Mouse (Mus musculus) limb, embryonic 11.5 days (tissue): ENCODE data around the gene Hist4h4. TPM values are rescaled to one million over a fixed set of nuclear protein-coding genes. Genes with fewer than 3 reads are reported as not detected.

Experiments
- ATAC-seq: fragments of 200-750 bp; cut with Nextera tagmentation; 2 replicates; pipeline ENCODE4 v1.8.0; 2017; ENCODE audit warnings: low read depth; ENCODE audit not compliant: insufficient number of reproducible peaks, low FRiP score, low TSS enrichment
- DNase-seq: peaks from one replicate; pipeline ENCODE4 v3.0.0-alpha.2; 2015; ENCODE audit warnings: low spot score
- H3K27ac ChIP-seq: fragments of 300-500 bp; sonication (generic); replicated peaks from 2 replicates; pipeline ENCODE4 v1.5.1; 2014; ENCODE audit warnings: low read depth, mild to moderate bottlenecking, low read length
- H3K27me3 ChIP-seq: fragments of 300-500 bp; sonication (generic); 2 replicates; pipeline ENCODE4 v1.6.1; 2014; ENCODE audit warnings: mild to moderate bottlenecking, low read length, mixed read lengths; ENCODE audit not compliant: control insufficient read depth, insufficient read depth
- H3K36me3 ChIP-seq: fragments of 300-500 bp; sonication (generic); 2 replicates; pipeline ENCODE4 v1.6.1; 2014; ENCODE audit warnings: mild to moderate bottlenecking, low read length, moderate library complexity, mixed read lengths; ENCODE audit not compliant: control insufficient read depth, insufficient read depth
- H3K4me1 ChIP-seq: fragments of 300-500 bp; sonication (generic); 2 replicates; pipeline ENCODE4 v1.6.1; 2014; ENCODE audit warnings: low read length, mixed read lengths; ENCODE audit not compliant: control insufficient read depth, insufficient read depth
- H3K4me2 ChIP-seq: fragments of 300-500 bp; sonication (generic); 2 replicates; pipeline ENCODE4 v1.6.1; 2014; ENCODE audit warnings: low read depth, mild to moderate bottlenecking, moderate library complexity; ENCODE audit not compliant: severe bottlenecking
- H3K4me3 ChIP-seq: fragments of 300-500 bp; sonication (generic); 2 replicates; pipeline ENCODE4 v1.5.1; 2014; ENCODE audit warnings: low read depth, low read length
- H3K9ac ChIP-seq: fragments of 300-500 bp; sonication (generic); 2 replicates; pipeline ENCODE4 v1.6.1; 2014; ENCODE audit warnings: mild to moderate bottlenecking, low read length
- H3K9me3 ChIP-seq: fragments of 300-500 bp; sonication (generic); 2 replicates; pipeline ENCODE4 v1.6.1; 2016; ENCODE audit warnings: low read length; ENCODE audit not compliant: control insufficient read depth
- WGBS: fragments of 180-500 bp; shearing (Covaris S2); extraction: QIAGEN DNeasy Blood & Tissue Kit; methylation state at CpG from one replicate; pipeline ENCODE4 v1.1.7; 2014; 5-methylcytosine and 5-hydroxymethylcytosine counted together
- polyA plus RNA-seq: library from polyadenylated mRNA; unstranded; fragments of >200 nt; fragmentation: Nextera tagmentation; extraction: Ambion mirVana; gene quantifications from 2 replicates; pipeline ENCODE4 v1.2.1, GENCODE M21; 2014

The Hist4h4 gene
- polyA plus RNA-seq, 1 experiment from 2014 or later = 0.96 TPM

DNA sequence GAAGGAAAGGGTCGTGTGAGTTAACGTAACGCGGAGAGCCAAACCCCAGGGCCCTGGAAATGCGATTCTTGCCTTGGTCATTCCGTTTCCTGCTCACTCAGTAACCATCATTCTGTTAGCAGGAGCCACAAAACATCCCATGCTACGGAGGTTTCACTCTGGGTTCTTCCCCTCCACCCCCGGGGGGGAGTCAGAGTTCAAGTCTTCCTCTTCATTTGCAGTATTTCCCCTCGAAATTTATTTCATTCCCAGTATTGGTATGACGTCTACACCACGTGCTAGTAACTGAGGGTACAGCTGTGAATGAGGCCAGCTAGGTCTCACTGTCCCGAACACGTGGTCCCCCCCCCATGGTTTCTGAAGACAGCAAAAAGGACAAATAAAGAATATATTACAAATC is 5.5 kb upstream of the Hist4h4 start:
- no peak for DNase-seq
- H3K4me3 ChIP-seq = peak overlapping the region; percentile 71; the same call in 1 of the 2 replicates

DNA sequence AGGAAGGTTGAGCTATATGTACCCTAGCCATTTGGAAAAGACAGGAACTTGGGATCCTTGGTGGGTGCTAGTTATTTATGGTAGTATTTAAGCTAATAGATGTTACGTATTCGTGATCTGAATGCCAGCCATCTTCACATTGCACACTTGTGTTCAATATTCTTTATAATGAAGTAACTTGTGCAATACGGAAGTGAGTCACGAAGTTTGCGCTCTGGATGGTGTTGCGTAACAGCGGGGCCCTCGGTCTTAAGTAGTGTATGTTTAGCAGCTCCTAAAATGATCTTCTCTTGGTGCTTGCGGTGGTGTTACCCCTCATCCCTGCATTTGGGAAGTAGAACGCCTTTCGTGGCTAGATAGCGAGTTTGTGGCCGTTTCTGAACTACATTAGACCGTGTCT is 4.9 kb upstream of the Hist4h4 start:
- Histone ChIP-seq H3K9me3 (no peaks in the 10 kb centered on the region), H3K4me1 (peaks cover 2% of the 10 kb centered on the region; the same call in 1 of the 2 replicates), H3K27ac (no peak overlapping the region), H3K4me3 (peak overlapping the region; percentile 71), H3K36me3 (peaks cover 10% of the 10 kb centered on the region), H3K4me2 (peak overlapping the region; percentile 90), H3K9ac (peak overlapping the region; percentile 55; the same call in 1 of the 2 replicates), H3K27me3 (no peaks in the 10 kb centered on the region)
- ATAC-seq = no peak
- WGBS = 38% methylated on average over 14 of the region's 14 CpGs
- DNase-seq = no peak

More for the DNA sequence above, 5.5 kb upstream of the Hist4h4 start:
- Histone ChIP-seq H3K36me3 (peaks cover 14% of the 10 kb centered on the region), H3K27ac (no peak overlapping the region), H3K27me3 (no peaks in the 10 kb centered on the region), H3K4me1 (peaks cover 2% of the 10 kb centered on the region; the same call in 1 of the 2 replicates), H3K9ac (no peak overlapping the region), H3K4me2 (peak overlapping the region; percentile 90; the same call in 1 of the 2 replicates), H3K9me3 (no peaks in the 10 kb centered on the region)
- 77% methylated on average over 13 of the region's 13 CpGs for WGBS
- ATAC-seq = no peak

- H3K9ac ChIP-seq = peak overlapping the region; percentile 55
- H3K27ac ChIP-seq = no peak overlapping the region
- WGBS = 1% methylated on average over 28 of the region's 28 CpGs
- 0 out of 2 replicates have a peak, but pooled peaks have one; percentile 0 for ATAC-seq
- H3K4me2 ChIP-seq = peak overlapping the region; percentile 90
- peak overlapping the region; percentile 71 for H3K4me3 ChIP-seq
- H3K9me3 ChIP-seq = no peaks in the 10 kb centered on the region
- no peaks in the 10 kb centered on the region for H3K27me3 ChIP-seq
- DNase-seq = peak; percentile 44
- H3K36me3 ChIP-seq = peaks cover 6% of the 10 kb centered on the region; the same call in 1 of the 2 replicates
- peaks cover 2% of the 10 kb centered on the region; the same call in 1 of the 2 replicates for H3K4me1 ChIP-seq
Measured at GRCm38 (mm10) chr6:136808631-136809046, 4.4 kb upstream of the Hist4h4 start.

DNA sequence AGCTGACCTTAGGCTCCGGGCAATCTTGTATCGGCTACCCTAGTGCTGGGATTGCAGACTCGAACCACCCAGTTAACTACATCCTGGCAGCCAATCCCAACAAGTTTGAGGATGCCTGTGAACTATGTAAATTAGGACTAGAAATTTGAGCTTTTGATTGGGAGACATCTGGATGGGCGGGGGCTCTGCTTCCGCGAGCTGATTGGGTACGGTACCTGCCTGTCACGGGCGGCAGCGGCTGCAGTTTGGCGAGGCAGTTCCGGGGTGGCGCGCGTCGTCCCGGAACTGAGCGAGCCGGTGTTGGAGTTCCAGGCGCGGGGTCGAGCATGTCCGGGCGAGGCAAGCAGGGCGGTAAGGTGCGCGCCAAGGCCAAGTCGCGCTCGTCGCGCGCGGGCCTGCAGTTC is 3.8 kb upstream of the Hist4h4 start, which contains the start of gene H2afj:
H2afj (plus strand) TSS at position 231 of the 404 bp plus-strand sequence.
- peak; percentile 77 for ATAC-seq
- H3K4me3 ChIP-seq = peak within 1 kb of the TSS; percentile 71
- WGBS = under 1% methylated on average over 34 of the region's 34 CpGs

DNA sequence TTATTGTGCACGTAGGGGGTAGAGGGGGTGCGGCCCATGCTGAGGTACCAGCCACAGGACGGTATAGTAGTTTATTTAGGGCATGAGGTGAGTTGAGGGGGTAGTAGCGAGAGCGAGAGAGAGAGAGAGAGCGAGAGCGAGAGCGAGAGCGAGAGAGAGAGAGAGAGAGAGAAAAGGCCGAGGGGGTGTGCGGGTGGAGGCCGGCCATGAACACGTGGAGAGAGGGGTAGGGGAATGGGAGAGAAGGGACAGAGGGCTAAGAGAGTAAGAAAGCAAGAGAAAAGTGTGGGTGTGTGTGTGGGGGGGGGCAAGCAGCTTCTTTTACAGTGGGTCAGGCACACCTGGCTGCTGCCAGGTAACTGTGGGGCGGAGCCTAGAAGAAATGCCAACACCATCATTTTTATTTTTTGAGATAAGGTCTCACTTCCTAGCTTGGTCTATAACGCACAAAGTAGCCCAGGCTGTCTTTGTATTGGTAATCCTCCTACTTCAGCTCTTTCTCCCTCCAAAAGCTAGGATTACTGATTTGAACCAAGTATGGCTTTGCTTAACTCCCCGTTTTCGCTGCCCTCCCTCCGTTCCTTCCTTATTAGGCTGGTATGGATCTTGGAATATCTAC is 3.3 kb upstream of the Hist4h4 start:
- peak; percentile 5; the same call in 1 of the 2 replicates for ATAC-seq
- peak overlapping the region; percentile 42 for H3K4me2 ChIP-seq
- WGBS = 34% methylated on average over 18 of the region's 18 CpGs
- H3K4me3 ChIP-seq = peak overlapping the region; percentile 71; the same call in 1 of the 2 replicates
- H3K9ac ChIP-seq = peak overlapping the region; percentile 45; the same call in 1 of the 2 replicates
- H3K36me3 ChIP-seq = peaks cover 2% of the 10 kb centered on the region; the same call in 1 of the 2 replicates
- DNase-seq = no peak
- no peaks in the 10 kb centered on the region for H3K27me3 ChIP-seq
- peaks cover 7% of the 10 kb centered on the region; the same call in 1 of the 2 replicates for H3K4me1 ChIP-seq
- H3K9me3 ChIP-seq = no peaks in the 10 kb centered on the region
- no peak overlapping the region for H3K27ac ChIP-seq

More for the DNA sequence above, 3.8 kb upstream of the Hist4h4 start, which contains the start of gene H2afj:
- H3K27ac ChIP-seq = 0 out of 2 replicates have a peak within 1 kb of the TSS, but pooled peaks have one; percentile 11
- no peaks in the 10 kb centered on the region for H3K9me3 ChIP-seq
- peak within 1 kb of the TSS; percentile 90 for H3K4me2 ChIP-seq
- peaks cover 3% of the 10 kb centered on the region; the same call in 1 of the 2 replicates for H3K36me3 ChIP-seq
- DNase-seq = peak; percentile 99
- peaks cover 6% of the 10 kb centered on the region; the same call in 1 of the 2 replicates for H3K4me1 ChIP-seq
- no peaks in the 10 kb centered on the region for H3K27me3 ChIP-seq
- H3K9ac ChIP-seq = peak within 1 kb of the TSS; percentile 55

DNA sequence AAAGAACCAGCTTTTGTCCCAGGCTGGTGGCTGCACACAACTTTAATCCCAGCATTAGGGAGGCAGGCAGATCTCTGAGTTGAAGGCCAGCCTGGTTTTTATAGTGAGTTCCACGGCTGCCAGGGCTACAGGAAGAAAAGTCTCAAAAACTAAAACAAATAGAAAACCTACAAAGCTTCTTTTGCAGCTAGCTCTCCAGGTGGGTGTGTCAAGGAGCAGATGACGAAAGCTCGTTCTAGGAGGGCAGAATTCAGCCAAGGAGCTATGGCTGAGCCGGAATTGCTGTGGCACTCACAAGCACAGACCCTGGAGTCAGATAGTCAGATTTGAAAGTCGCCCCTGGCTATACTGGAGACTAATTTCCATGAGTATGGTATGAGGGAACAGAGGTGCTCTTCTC is 2.6 kb upstream of the Hist4h4 start:
- Histone ChIP-seq H3K4me2 (no peak overlapping the region), H3K4me1 (peaks cover 7% of the 10 kb centered on the region; the same call in 1 of the 2 replicates), H3K36me3 (no peaks in the 10 kb centered on the region), H3K9me3 (no peaks in the 10 kb centered on the region), H3K27me3 (no peaks in the 10 kb centered on the region), H3K4me3 (no peak overlapping the region), H3K9ac (no peak overlapping the region), H3K27ac (no peak overlapping the region)
- 67% methylated on average over 5 of the region's 5 CpGs for WGBS
- ATAC-seq = no peak
- no peak for DNase-seq

GRCm38 (mm10) chr6:136805409-136805775 is 1.2 kb upstream of the Hist4h4 start:
- H3K36me3 ChIP-seq = no peaks in the 10 kb centered on the region
- DNase-seq (no peak), ATAC-seq (no peak)
- H3K4me2 ChIP-seq = no peak overlapping the region
- no peak overlapping the region for H3K9ac ChIP-seq
- no peak overlapping the region for H3K4me3 ChIP-seq
- WGBS = 88% methylated on average over 1 of the region's 1 CpGs
- no peaks in the 10 kb centered on the region for H3K27me3 ChIP-seq
- H3K27ac ChIP-seq = no peak overlapping the region
- H3K4me1 ChIP-seq = peaks cover 7% of the 10 kb centered on the region; the same call in 1 of the 2 replicates
- H3K9me3 ChIP-seq = no peaks in the 10 kb centered on the region

DNA sequence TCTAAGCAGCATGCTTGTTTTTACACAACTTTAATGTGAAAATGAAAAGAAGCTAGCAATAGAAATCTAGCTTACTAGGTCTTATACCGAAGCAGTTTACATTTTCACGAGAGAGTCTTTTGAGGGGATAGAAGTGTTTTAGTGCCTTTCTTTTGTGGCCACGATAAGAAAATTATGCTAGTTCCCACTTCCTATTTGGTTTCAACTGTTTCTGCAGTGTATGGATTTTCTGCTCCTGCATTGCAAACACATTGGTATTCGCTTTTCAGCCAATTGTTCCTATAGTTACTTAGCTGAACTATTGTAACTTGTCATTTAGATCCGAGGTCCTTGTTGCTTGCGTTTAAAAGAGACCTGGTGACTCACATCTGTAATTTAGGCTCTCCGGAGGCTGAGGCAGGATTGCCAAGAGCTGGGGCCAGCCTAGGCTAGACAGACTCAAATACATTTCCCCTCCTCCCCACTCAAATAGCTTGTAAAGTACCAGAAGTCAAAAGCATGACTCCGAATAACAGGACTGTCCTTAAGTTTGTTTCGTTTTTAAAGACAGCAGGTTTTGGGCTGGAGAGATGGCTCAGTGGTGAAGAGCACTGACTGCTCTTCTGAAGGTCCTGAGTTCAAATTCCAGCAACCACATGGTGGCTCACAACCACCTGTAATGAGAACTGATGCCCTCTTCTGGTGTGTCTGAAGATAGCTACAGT is 642 bp upstream of the Hist4h4 start:
- Histone ChIP-seq H3K27ac (peak overlapping the region; percentile 75), H3K4me2 (peak overlapping the region; percentile 30), H3K36me3 (no peaks in the 10 kb centered on the region), H3K4me1 (peaks cover 7% of the 10 kb centered on the region; the same call in 1 of the 2 replicates), H3K27me3 (no peaks in the 10 kb centered on the region), H3K9me3 (no peaks in the 10 kb centered on the region), H3K9ac (peak overlapping the region; percentile 30), H3K4me3 (peak overlapping the region; percentile 21)
- ATAC-seq = no peak
- DNase-seq = peak; percentile 40
- 41% methylated on average over 9 of the region's 9 CpGs for WGBS
